Mouse (Mus musculus): ENCODE results near the gene Uvrag.

Gene Uvrag

GRCm38 (mm10) chr7:98836646-98837045 is 304.3 kb downstream of the Uvrag start:
- no peak for TF ChIP-seq GATA4 (IDR thresholded peaks at IDR 0.05; ENCODE audit: insufficient replicate concordance, low read length)

- TF ChIP-seq GATA4 (IDR thresholded peaks at IDR 0.05; ENCODE audit: insufficient replicate concordance, low read length): no peak
These were observed 305.2 kb downstream of the Uvrag start for GRCm38 (mm10) chr7:98835519-98836441.

All from liver, adult (tissue).